Mouse (Mus musculus) CD4-positive, CD25-positive, alpha-beta regulatory T cell, adult 9 weeks (primary cell): ENCODE measurements around the gene Fsd1l. TPM values are rescaled to one million over a fixed set of nuclear protein-coding genes. Genes with fewer than 3 reads are reported as not detected.

ENCODE experiments used
- polyA plus RNA-seq: library from polyadenylated mRNA; unstranded; fragments of 100-300 nt; shearing (Covaris generic); gene quantifications from one replicate; pipeline ENCODE4 v1.2.1, GENCODE M21; 2017

Gene Fsd1l
- 8.6 TPM for polyA plus RNA-seq

DNA sequence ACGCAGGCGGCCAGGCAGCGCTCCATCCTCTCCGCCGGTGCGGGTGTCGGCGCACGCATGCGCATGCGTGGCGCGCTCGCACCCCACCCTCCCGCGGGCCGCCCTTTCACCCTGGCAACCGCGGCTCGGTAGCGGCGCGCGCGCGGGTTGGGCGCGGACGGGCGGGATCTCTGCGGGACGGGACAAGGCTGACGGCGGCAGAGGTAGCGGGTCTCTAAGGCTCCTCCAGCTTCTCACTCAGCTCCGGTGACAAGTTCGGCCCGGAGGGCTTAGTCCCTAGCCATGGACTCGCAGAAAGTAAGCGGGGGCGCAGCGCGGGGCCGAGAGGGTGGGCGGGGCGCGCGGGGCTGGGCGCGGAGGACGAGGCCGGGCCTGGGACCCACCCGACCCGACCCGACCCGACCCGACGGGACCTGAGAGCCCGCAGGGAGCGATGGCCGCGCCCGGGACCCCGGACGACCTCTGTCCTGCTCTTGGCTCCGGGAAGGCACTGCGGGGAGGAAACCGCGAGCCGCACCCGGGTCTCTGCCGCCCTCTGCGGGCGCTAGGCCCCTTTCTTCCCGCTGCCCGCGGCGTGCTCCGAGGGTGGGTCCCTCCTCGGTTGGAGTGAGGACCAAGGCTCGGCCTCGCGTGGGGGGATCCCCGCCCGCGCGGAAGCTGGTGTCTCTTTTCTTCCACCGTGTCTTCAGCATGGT is at the start of gene Fsd1l:
Gene Fsd1l, plus strand, starts transcription at position 156 of the 695 bp plus-strand sequence.

DNA sequence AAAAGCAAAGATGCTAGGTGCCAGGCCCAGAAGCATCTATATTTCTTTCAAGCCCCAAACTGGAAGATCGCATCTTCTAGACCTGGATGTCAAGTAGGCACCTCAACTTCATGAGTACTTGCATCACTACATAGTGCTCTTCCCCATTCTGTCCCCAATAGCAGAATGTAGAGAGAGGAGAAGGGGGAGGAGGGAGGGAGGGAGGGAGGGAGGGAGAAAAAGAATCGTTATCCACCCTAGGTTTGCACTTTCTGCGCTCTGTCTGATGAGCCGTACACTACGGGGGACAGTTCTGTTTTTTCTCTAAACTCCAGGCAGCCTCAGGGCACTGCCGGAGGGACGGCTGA is 82.4 kb downstream of the Fsd1l start, which contains the start of gene Fktn:
Gene Fktn, plus strand, starts transcription at position 295 of the 347 bp plus-strand sequence.

Other genes with a start within 250 kb of the Fsd1l start
- 1.7 TPM for gene Slc44a1, start 191.1 kb upstream of the Fsd1l start, polyA plus RNA-seq
- gene Fktn, start 82.5 kb downstream of the Fsd1l start, polyA plus RNA-seq, result 7.5 TPM
- not detected for gene Tal2, start 148.2 kb downstream of the Fsd1l start, polyA plus RNA-seq
- gene Tmem38b, start 194.6 kb downstream of the Fsd1l start, polyA plus RNA-seq, result 21.3 TPM